Mouse (Mus musculus) c-Kit-positive CD71-negative TER-119-negative erythroid progenitor cells, embryonic 14.5 days (primary cell): ENCODE results near the gene Il17re.

Experiments
- DNase-seq: peaks from one replicate; pipeline ENCODE4 v3.0.0-alpha.2; 2013; ENCODE audit warnings: low read depth

Il17re gene

GRCm38 (mm10) chr6:113443091-113443490 is 15.2 kb upstream of the Il17re start:
- DNase-seq: no peak

GRCm38 (mm10) chr6:113444207-113444965 is 13.9 kb upstream of the Il17re start:
- no peak for DNase-seq

- DNase-seq: no peak
These were observed 10.6 kb upstream of the Il17re start for GRCm38 (mm10) chr6:113447639-113448038.

DNA sequence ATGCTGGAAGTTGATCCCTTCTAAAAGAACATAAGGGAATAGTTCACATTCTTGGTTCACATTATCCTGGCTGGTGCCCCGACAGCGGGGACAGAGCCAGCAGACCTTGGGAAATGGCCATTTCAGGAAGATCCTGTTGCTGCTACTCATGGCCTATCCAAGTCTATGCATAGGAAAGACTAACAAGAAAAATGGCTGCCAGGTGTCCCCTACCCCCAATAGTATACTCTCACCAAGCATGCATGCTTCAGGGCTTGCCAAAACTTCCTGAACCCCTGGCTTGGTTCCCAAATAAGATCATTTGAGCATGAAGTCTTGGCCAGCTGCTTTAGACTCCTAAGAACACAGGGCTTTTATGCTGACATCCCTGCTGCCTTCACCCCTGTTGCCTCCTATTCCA is 6.4 kb upstream of the Il17re start:
- no peak for DNase-seq

- no peak for DNase-seq
These were observed 3.3 kb upstream of the Il17re start for GRCm38 (mm10) chr6:113455007-113455406.

- no peak for DNase-seq
These were observed 351 bp downstream of the Il17re start for GRCm38 (mm10) chr6:113458635-113459034.

GRCm38 (mm10) chr6:113464040-113464439 is 5.8 kb downstream of the Il17re start:
- no peak for DNase-seq

DNA sequence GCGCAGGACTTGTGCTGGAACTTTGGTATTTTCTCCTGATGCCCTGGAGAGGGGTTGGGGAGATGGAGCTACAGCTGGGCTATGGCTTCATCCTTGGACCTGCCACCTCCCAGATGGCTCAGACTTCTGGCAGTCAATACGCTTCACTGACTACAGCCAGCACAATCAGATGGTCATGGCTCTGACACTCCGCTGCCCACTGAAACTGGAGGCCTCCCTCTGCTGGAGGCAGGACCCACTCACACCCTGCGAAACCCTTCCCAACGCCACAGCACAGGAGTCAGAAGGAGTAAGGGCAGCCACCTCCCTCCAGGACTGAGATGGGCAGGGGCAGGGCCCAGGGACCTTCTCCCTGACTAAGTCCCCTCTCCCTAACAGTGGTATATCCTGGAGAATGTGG is 7.3 kb downstream of the Il17re start:
- no peak for DNase-seq

DNA sequence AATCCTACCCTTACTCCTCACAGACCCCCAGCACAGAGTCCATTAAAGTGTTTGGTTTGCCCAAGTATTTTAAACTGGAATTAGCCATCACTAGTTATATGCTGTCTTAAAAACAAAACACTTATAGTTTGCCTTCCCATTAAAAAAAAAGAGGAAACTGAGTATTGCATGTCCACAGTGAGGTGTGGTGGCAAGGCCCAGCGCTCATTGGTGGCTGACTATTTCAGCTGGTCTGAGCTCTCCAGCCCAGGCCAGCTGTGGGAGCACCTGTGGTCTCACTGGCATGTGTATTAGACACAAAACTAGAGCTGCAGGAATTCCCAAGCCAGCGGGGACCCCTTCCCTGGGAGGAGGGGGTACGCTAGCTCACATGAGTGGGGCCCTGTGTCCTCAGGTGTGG is 10.2 kb downstream of the Il17re start:
- DNase-seq: no peak

- peak; percentile 70 for DNase-seq
These were observed 10.7 kb downstream of the Il17re start for GRCm38 (mm10) chr6:113469021-113469420.

GRCm38 (mm10) chr6:113469432-113469831 is 11.1 kb downstream of the Il17re start:
- DNase-seq: no peak

- DNase-seq: no peak
These were observed 13.1 kb downstream of the Il17re start, which contains the start of gene Il17rc for GRCm38 (mm10) chr6:113471297-113471936. TSS of gene Il17rc (plus strand) at chr6:113471427.

GRCm38 (mm10) chr6:113472061-113472460 is 13.8 kb downstream of the Il17re start:
- DNase-seq: no peak

DNA sequence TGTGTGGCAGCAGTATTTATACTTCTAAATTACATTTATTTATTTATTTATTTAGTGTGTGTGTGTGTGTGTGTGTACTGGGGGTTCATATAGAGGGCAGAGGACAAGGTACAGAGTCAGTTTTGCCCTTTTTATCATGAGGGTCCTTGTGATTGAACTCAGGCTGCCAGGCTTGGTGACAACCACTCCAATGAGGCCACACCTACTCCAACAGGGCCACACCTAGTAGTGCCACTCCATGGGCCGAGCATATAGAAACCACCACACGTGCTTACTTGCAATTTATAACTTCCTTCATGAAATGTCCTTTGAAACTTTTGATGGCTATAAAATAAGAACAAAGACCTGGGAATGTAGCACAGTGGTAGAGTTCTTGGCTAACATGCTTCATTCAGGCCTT is 15.0 kb downstream of the Il17re start:
- no peak for DNase-seq

- DNase-seq: no peak
These were observed 15.4 kb downstream of the Il17re start for GRCm38 (mm10) chr6:113473715-113474114.

- DNase-seq: no peak
These were observed 19.1 kb downstream of the Il17re start for GRCm38 (mm10) chr6:113477353-113477752.

GRCm38 (mm10) chr6:113478906-113479305 is 20.6 kb downstream of the Il17re start:
- no peak for DNase-seq

DNA sequence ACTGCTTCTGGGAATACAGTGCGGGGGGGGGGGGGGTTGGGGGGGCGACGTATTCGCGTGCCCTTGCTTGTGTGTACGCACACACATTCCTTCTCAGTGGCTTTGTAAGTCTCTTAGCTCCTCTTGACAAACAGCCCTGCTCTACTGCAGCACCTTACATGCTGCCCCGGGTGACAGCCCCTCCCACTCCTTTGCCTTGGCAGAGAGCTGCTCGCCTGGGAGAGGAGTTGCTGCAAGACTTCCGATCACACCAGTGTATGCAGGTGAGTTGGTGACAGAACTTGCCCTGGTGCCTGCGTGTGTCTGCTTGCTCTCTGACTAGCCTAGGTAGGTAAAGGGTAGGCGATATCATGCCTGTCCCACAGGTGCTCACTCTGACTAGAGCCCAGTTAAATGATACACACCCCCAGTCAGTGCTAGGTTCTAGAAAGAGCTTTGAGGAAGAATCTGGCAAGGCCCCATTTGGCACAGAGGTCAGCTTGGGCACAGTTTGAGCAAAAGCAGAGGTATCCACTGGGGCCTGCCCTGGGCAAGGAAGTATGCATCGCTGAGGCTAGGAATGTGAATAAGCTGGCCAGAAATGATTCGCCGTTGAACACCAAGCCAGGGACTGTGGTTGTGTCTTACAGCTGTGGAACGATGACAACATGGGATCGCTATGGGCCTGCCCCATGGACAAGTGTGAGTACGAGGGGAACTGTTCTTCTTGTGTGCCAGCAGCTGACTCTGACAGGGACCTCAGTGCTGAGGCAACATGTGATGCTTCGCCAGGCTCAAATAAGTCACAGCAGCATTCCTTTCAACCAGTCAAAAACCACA is 22.5 kb downstream of the Il17re start:
- DNase-seq: no peak

GRCm38 (mm10) chr6:113482477-113483099 is 24.3 kb downstream of the Il17re start:
- DNase-seq: no peak

GRCm38 (mm10) chr6:113483100-113483615 is 24.9 kb downstream of the Il17re start, which contains the start of gene Creld1:
TSS of gene Creld1 (plus strand) at chr6:113483297.
- peak; percentile 96 for DNase-seq

- DNase-seq: no peak
These were observed 25.4 kb downstream of the Il17re start for GRCm38 (mm10) chr6:113483729-113484128.

GRCm38 (mm10) chr6:113487125-113487576 is 28.9 kb downstream of the Il17re start:
- no peak for DNase-seq
